Mouse (Mus musculus): ENCODE data around the gene Tsc22d1.

The Tsc22d1 gene

GRCm38 (mm10) chr14:76414862-76415780, at the start of gene Tsc22d1:
Gene Tsc22d1, plus strand, starts transcription at chr14:76414961.
- no peak for DNase-seq (ENCODE audit: low read depth)

- DNase-seq (ENCODE audit: low read depth), result no peak
Observed at GRCm38 (mm10) chr14:76373638-76374037, 41.1 kb upstream of the Tsc22d1 start.

DNA sequence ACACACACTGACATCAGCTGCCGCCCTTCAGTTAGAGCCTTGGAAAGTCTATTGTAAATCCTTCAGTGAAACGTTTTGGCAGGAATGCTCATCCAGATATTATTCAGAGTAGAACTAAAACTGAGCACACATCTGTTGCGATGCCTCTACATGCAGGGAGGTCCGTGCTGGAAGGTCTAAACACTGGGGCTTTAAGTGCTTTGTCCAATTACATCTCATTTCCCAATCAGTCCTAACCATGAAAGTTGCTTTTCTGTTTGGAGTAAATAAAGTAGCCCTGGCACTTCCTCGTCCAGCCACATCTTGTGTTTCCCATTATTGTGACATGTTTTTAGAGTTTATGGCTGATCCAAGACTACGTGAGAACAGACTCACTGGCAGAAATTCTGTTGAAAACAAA, 40.2 kb upstream of the Tsc22d1 start:
- DNase-seq (ENCODE audit: low read depth), result no peak

GRCm38 (mm10) chr14:76376561-76376960, 38.2 kb upstream of the Tsc22d1 start:
- DNase-seq (ENCODE audit: low read depth), result no peak

DNA sequence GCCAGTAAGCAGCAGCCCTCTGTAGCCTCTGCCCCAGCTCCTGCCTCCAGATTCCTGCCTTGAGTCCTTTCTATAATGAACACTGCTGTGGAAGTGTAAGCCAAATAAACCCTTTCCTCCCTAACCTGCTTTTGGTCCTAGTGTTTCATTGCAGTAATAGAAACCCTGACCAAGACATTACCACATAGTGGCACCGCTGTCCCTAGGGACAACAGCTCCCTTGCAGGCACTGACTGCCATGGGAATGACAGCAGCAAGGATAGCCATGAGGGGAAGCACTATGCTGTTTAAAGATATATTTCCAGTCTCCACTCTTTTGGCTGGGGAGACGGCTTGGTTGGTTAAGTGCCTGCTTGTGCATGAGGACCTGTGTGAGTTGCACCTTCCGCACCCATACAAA, 35.4 kb upstream of the Tsc22d1 start:
- DNase-seq (ENCODE audit: low read depth), result no peak

- no peak for DNase-seq (ENCODE audit: low read depth)
Observed at GRCm38 (mm10) chr14:76388025-76388424, 26.7 kb upstream of the Tsc22d1 start.

- DNase-seq (ENCODE audit: low read depth), result no peak
Observed at GRCm38 (mm10) chr14:76398251-76398650, 16.5 kb upstream of the Tsc22d1 start.

GRCm38 (mm10) chr14:76402574-76402973, 12.2 kb upstream of the Tsc22d1 start:
- no peak for DNase-seq (ENCODE audit: low read depth)

GRCm38 (mm10) chr14:76409111-76409510, 5.7 kb upstream of the Tsc22d1 start:
- DNase-seq (ENCODE audit: low read depth), result no peak

GRCm38 (mm10) chr14:76413773-76414121, 1.0 kb upstream of the Tsc22d1 start:
- no peak for DNase-seq (ENCODE audit: low read depth)

- peak; percentile 94 for DNase-seq (ENCODE audit: low read depth)
Observed at GRCm38 (mm10) chr14:76414122-76414861, 469 bp upstream of the Tsc22d1 start.

DNA sequence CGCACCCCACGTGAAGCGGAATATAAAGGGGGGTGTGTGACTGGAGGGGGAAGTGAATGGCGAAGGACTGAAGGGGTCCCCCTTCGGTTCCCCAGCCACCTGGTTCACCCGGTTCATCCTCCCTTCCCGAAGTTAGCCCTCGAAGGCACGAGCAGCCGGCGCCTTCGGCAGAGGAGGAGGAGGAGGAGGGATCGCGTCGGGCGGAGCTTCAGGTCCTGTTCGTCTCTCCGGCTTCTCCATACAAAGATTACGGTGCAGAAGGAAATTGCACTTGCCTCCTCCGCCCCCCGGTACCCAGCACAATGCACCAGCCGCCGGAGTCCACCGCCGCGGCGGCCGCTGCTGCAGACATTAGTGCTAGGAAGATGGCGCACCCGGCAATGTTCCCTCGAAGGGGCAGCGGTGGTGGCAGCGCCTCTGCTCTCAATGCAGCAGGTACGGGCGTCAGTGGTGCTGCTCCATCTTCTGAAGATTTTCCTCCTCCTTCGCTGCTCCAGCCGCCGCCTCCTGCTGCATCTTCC, 1.1 kb downstream of the Tsc22d1 start:
- DNase-seq (ENCODE audit: low read depth), result peak; percentile 50

DNA sequence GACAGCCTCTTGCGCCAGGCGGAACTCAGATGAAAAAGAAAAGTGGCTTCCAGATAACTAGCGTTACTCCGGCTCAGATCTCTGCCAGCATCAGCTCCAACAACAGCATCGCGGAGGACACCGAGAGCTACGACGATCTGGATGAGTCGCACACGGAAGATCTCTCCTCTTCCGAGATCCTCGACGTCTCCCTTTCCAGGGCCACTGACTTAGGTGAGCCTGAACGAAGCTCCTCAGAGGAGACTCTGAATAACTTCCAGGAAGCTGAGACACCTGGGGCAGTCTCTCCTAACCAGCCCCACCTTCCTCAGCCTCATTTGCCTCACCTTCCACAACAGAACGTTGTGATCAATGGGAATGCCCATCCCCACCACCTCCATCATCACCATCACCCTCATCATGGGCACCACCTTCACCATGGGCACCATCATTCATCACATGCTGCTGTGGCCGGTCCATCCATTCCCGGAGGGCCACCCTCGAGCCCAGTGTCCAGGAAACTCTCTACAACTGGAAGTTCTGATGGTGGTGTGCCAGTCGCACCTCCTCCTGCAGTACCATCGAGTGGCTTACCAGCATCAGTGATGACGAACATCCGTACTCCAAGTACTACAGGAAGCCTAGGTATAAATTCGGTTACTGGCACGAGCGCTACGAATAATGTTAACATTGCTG, 1.7 kb downstream of the Tsc22d1 start:
- DNase-seq (ENCODE audit: low read depth), result no peak

GRCm38 (mm10) chr14:76417346-76417745, 2.6 kb downstream of the Tsc22d1 start:
- no peak for DNase-seq (ENCODE audit: low read depth)

GRCm38 (mm10) chr14:76420726-76421125, 6.0 kb downstream of the Tsc22d1 start:
- DNase-seq (ENCODE audit: low read depth), result no peak

DNA sequence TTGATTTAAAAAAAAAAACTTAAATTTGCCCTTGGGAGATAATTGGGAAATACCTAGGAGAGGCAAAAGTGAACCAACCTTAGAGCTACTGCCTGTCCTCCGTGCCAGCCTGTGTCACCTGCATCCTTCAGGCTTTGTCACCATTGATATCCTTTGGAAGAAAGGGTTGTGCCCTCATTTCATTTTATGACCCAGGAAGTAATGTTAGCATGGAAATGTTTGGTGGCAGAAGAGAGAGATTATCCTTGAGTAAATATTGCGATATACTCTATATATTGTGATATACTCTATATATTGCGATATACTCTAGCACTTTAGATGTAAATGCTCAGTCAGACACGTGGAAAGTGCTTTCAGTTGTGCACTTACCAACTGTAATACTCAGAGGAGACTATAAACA, 6.4 kb downstream of the Tsc22d1 start:
- no peak for DNase-seq (ENCODE audit: low read depth)

GRCm38 (mm10) chr14:76425422-76425821, 10.7 kb downstream of the Tsc22d1 start:
- DNase-seq (ENCODE audit: low read depth), result no peak

DNA sequence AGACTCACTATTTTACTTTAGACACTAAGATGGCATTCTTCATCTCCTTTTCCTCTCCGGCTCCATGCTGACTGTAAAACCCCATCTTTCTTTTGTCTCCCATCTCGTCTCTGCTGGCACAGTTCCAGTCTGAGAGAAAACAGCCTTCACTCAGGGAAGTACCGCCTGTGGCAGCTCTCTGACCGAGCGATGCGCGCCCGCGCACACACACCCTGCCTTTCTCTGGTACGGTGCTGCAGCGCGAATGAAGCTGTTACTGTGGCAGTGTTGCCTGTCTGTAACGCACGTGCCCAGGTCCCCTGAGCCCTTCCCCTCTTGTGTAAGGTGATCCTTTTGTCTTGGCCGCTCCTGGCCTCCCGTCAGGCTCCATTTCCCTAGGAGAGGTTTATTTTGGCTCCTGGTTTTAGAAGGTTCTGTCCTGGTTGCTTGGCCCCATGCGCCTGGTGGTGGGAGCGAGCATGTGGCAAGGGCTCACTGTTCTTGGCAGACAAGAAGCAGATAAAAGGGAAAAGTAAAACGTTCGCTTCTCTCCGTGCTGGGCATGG, 11.3 kb downstream of the Tsc22d1 start:
- DNase-seq (ENCODE audit: low read depth), result no peak

GRCm38 (mm10) chr14:76428855-76429254, 14.1 kb downstream of the Tsc22d1 start:
- DNase-seq (ENCODE audit: low read depth), result no peak

DNA sequence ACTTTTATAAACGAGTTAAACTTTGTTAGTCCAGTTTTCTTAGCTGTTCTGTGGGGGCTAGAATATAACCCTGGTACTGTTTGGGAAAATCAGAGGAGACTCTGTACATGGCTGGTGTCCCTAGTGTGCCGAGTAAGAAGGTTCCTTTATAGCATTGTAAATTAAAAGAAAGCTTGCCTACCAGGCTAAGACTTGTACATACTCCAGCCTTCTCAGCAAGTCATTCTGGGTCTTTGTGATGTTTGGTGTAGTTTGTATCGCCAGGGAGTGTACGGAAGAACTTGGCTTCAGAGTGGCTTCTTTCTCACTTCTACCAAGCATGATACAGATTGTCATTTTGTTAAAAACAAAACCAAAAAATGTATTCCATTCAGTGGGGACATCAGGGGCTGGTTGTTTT, 17.2 kb downstream of the Tsc22d1 start:
- no peak for DNase-seq (ENCODE audit: low read depth)

- no peak for DNase-seq (ENCODE audit: low read depth)
Observed at GRCm38 (mm10) chr14:76432369-76432768, 17.6 kb downstream of the Tsc22d1 start.

- DNase-seq (ENCODE audit: low read depth), result no peak
Observed at GRCm38 (mm10) chr14:76432816-76433215, 18.1 kb downstream of the Tsc22d1 start.

All from naive thymus-derived CD4-positive, alpha-beta T cell, adult 2 months (primary cell).